9 mouse cellular contexts compared by ENCODE assay signal in genomic region chr3:142640201-142640600, GRCm38 (mm10). TPM values are rescaled to one million over a fixed set of nuclear protein-coding genes. Genes with fewer than 3 reads are reported as not detected.
DNase-seq lines count a peak whose midpoint lies in the region; ATAC-seq and TF ChIP-seq lines count a peak whose summit lies in the region.
"Had no signal": no experiment of that assay in that cellular context is flagged by ENCODE, and none has a peak within 500 bp of the region (broad histone marks: within the 10 kb centered on the region; RNA-seq: fewer than 3 reads in every experiment).

No protein-coding gene starts in this region.

- H3K4me3 ChIP-seq in midbrain, embryonic 10.5 days: no peak overlapping the region
- no peak overlapping the region for H3K4me3 ChIP-seq in midbrain, embryonic 16.5 days (ENCODE audit: low read depth, low read length)
- H3K4me3 ChIP-seq in gastrocnemius, adult 2 months: no peak overlapping the region
- H3K4me3 ChIP-seq in limb, embryonic 14.5 days (replicated peaks; ENCODE audit: low read length): no peak overlapping the region
- H3K4me3 ChIP-seq: erythroblast, embryonic 14.5 days had no signal

- 7% methylated on average over 9 of the region's 9 CpGs for WGBS in midbrain, embryonic 10.5 days
- WGBS in midbrain, embryonic 16.5 days: 5% methylated on average over 9 of the region's 9 CpGs
- 10% methylated on average over 9 of the region's 9 CpGs for WGBS in limb, embryonic 14.5 days

- no peaks in the 10 kb centered on the region for H3K9me3 ChIP-seq in midbrain, embryonic 10.5 days (replicated peaks)
- H3K9me3 ChIP-seq in midbrain, embryonic 16.5 days (replicated peaks; ENCODE audit: control insufficient read depth, low read length, poor library complexity, severe bottlenecking): no peaks in the 10 kb centered on the region
- H3K9me3 ChIP-seq in limb, embryonic 14.5 days (ENCODE audit: control insufficient read depth, low read length): no peaks in the 10 kb centered on the region

- H3K36me3 ChIP-seq in midbrain, embryonic 10.5 days: no peaks in the 10 kb centered on the region
- H3K36me3 ChIP-seq in midbrain, embryonic 16.5 days (ENCODE audit: control insufficient read depth, insufficient read depth, low read length): no peaks in the 10 kb centered on the region
- H3K36me3 ChIP-seq in limb, embryonic 14.5 days (ENCODE audit: control insufficient read depth, insufficient read depth, low read length): no peaks in the 10 kb centered on the region

- intact Hi-C loops in gastrocnemius, adult 2 months (cut with DNase I): no loop called here

- TF ChIP-seq CTCF in gastrocnemius, adult 2 months (IDR thresholded peaks at IDR 0.05): peak; percentile 68

- no peaks in the 10 kb centered on the region for H3K27me3 ChIP-seq in midbrain, embryonic 10.5 days (ENCODE audit: low read depth, poor library complexity, severe bottlenecking)
- H3K27me3 ChIP-seq in midbrain, embryonic 16.5 days (ENCODE audit: control insufficient read depth, insufficient read depth, low read depth, low read length): no peaks in the 10 kb centered on the region
- no peaks in the 10 kb centered on the region for H3K27me3 ChIP-seq in limb, embryonic 14.5 days (ENCODE audit: control insufficient read depth, insufficient read depth, low read length)

- TF ChIP-seq POLR2A in limb, embryonic 14.5 days (IDR thresholded peaks at IDR 0.05; ENCODE audit: borderline replicate concordance, extremely low read depth, insufficient read depth, insufficient read length): no peak

- no peak overlapping the region for H3K9ac ChIP-seq in midbrain, embryonic 16.5 days (ENCODE audit: low read depth, low read length)
- H3K9ac ChIP-seq in limb, embryonic 14.5 days (ENCODE audit: low read depth, low read length, severe bottlenecking): no peak overlapping the region

- H3K4me1 ChIP-seq in midbrain, embryonic 10.5 days: 0 out of 2 replicates have a peak, but pooled peaks cover 6% of the 10 kb centered on the region
- H3K4me1 ChIP-seq in midbrain, embryonic 16.5 days (ENCODE audit: control insufficient read depth, insufficient read depth, low read length): no peaks in the 10 kb centered on the region
- H3K4me1 ChIP-seq in limb, embryonic 14.5 days (ENCODE audit: control insufficient read depth, insufficient read depth, low read length): no peaks in the 10 kb centered on the region

- DNase-seq in midbrain, embryonic 10.5 days (ENCODE audit: low spot score): peak; percentile 73
- DNase-seq in c-Kit-positive CD71-positive TER-119-negative erythroid progenitor cells, embryonic 14.5 days (ENCODE audit: low read depth): peak; percentile 16
- peak; percentile 73 for DNase-seq in gastrocnemius, adult 2 months
- DNase-seq in limb, embryonic 14.5 days (ENCODE audit: low spot score): peak; percentile 65
- peak; percentile 80 for DNase-seq in naive thymus-derived CD4-positive, alpha-beta T cell, adult 2 months (ENCODE audit: low read depth)
- DNase-seq in testis, postnatal 14 days (ENCODE audit: low spot score): peak; percentile 42

- ATAC-seq in midbrain, embryonic 16.5 days: no peak
- peak; percentile 65 for ATAC-seq in inflammation-experienced regulatory T-cells, adult 6 months
- ATAC-seq in limb, embryonic 14.5 days (ENCODE audit: low FRiP score, low read depth): no peak

- H3K27ac ChIP-seq in midbrain, embryonic 10.5 days (replicated peaks): no peak overlapping the region
- H3K27ac ChIP-seq in midbrain, embryonic 16.5 days (ENCODE audit: low read length): no peak overlapping the region
- no peak overlapping the region for H3K27ac ChIP-seq in gastrocnemius, adult 2 months
- H3K27ac ChIP-seq in limb, embryonic 14.5 days (replicated peaks; ENCODE audit: low read depth, low read length): no peak overlapping the region

- H3K4me2 ChIP-seq in midbrain, embryonic 16.5 days (ENCODE audit: low read length): no peak overlapping the region
- no peak overlapping the region for H3K4me2 ChIP-seq in limb, embryonic 14.5 days (replicated peaks; ENCODE audit: low read depth, low read length, severe bottlenecking)

RNA-seq across cellular contexts. Expression of gene Gbp2, which starts 19.8 kb away (rescaled TPM):
- polyA plus RNA-seq in midbrain, embryonic 10.5 days (2016; fragmentation: Nextera tagmentation; extraction: Ambion mirVana): 0.07 and 0.21 TPM in 2 replicates
- polyA plus RNA-seq in midbrain, embryonic 16.5 days (2015; fragmentation: Nextera tagmentation; extraction: Ambion mirVana): 0.53 and 0.60 TPM in 2 replicates
- 1 to 10 TPM; 2.9 to 3.2 TPM for total RNA-seq in gastrocnemius, adult 2 months (2021)
- polyA plus RNA-seq in inflammation-experienced regulatory T-cells, adult 6 months (2017; shearing (Covaris generic)): 100 to 1,000 TPM; 114 to 125 (median 118) TPM
- polyA plus RNA-seq in limb, embryonic 14.5 days (2012; rRNA removed): 0.44 and 0.62 TPM in 2 replicates
- 0.61 and 1.5 TPM in 2 replicates for polyA plus RNA-seq in limb, embryonic 14.5 days (2014; fragmentation: Nextera tagmentation; extraction: Ambion mirVana)
- polyA plus RNA-seq: erythroblast, embryonic 14.5 days had no signal

RNA-seq across cellular contexts. Expression of gene Gbp2b, which starts 45.6 kb away (rescaled TPM):
- polyA plus RNA-seq in midbrain, embryonic 10.5 days (2016; fragmentation: Nextera tagmentation; extraction: Ambion mirVana): not detected in 2 replicates
- not detected in 2 replicates for polyA plus RNA-seq in midbrain, embryonic 16.5 days (2015; fragmentation: Nextera tagmentation; extraction: Ambion mirVana)
- under 1 TPM in 1 of 2 experiments, not detected in 1; 0.17 TPM for total RNA-seq in gastrocnemius, adult 2 months (2021)
- polyA plus RNA-seq in inflammation-experienced regulatory T-cells, adult 6 months (2017; shearing (Covaris generic)): 10 to 100 TPM in 2 of 3 experiments, under 1 TPM in 1; 0.68 to 84.0 (median 22.4) TPM
- polyA plus RNA-seq in limb, embryonic 14.5 days (2012; rRNA removed): not detected in 2 replicates
- polyA plus RNA-seq in limb, embryonic 14.5 days (2014; fragmentation: Nextera tagmentation; extraction: Ambion mirVana): not detected in 2 replicates
- polyA plus RNA-seq: erythroblast, embryonic 14.5 days had no signal

Comparison
In these comparisons a context has a peak if more than half of its experiments do, and no peak if none do; other contexts are left out.
1. DNase-seq: peak in every context shown above with its lines; median percentile 80 in naive thymus-derived CD4-positive, alpha-beta T cell, adult 2 months; 73 in midbrain, embryonic 10.5 days; 73 in gastrocnemius, adult 2 months; 65 in limb, embryonic 14.5 days; 42 in testis, postnatal 14 days; 16 in c-Kit-positive CD71-positive TER-119-negative erythroid progenitor cells, embryonic 14.5 days.
2. RNA of gene Gbp2, which starts 19.8 kb away (polyA plus RNA-seq): 114 to 125 TPM in inflammation-experienced regulatory T-cells, adult 6 months; 0.44 to 1.5 TPM in limb, embryonic 14.5 days, 0.53 to 0.60 TPM in midbrain, embryonic 16.5 days and 0.07 to 0.21 TPM in midbrain, embryonic 10.5 days; every median in the first group is over 10 times any median in the second.